Mouse (Mus musculus): ENCODE measurements around the gene Nkd1. TPM values are rescaled to one million over a fixed set of nuclear protein-coding genes. Genes with fewer than 3 reads are reported as not detected.

Nkd1 gene
- polyA plus RNA-seq, 1 experiment, result 0.11 TPM

GRCm38 (mm10) chr8:88572185-88572909 lies 51.2 kb downstream of the Nkd1 start:
- H3K4me2 ChIP-seq (ENCODE audit: low read depth), result no peak overlapping the region
- no peaks in the 10 kb centered on the region for H3K27me3 ChIP-seq (ENCODE audit: control insufficient read depth, insufficient read depth, insufficient read length)
- H3K4me3 ChIP-seq, result no peak overlapping the region
- H3K36me3 ChIP-seq (ENCODE audit: control insufficient read depth, insufficient read depth), result no peaks in the 10 kb centered on the region
- no peak for TF ChIP-seq POLR2AphosphoS2 (IDR thresholded peaks at IDR 0.05; ENCODE audit: insufficient read length, low read depth)
- no peak for TF ChIP-seq USF1 (IDR thresholded peaks at IDR 0.05; ENCODE audit: low read depth)
- TF ChIP-seq MYOD1 (IDR thresholded peaks at IDR 0.05; ENCODE audit: control insufficient read depth in 1 of 3, insufficient read length in 2 of 3, low read depth in 2 of 3), result no peak
- TF ChIP-seq TCF12 (IDR thresholded peaks at IDR 0.05; ENCODE audit: insufficient read depth, poor library complexity, severe bottlenecking), result no peak
- no peak for TF ChIP-seq CEBPB (IDR thresholded peaks at IDR 0.05; ENCODE audit: insufficient read depth, poor library complexity, severe bottlenecking)
- no peak for TF ChIP-seq SRF (IDR thresholded peaks at IDR 0.05; ENCODE audit: control insufficient read depth, insufficient read length, low read depth)
- no peak for TF ChIP-seq REST (IDR thresholded peaks at IDR 0.05; ENCODE audit: insufficient read depth, insufficient read length)
- no peak for TF ChIP-seq MYOG (IDR thresholded peaks at IDR 0.05; ENCODE audit: control insufficient read depth in 1 of 3, insufficient read depth in 1 of 3, insufficient read length in 2 of 3, low read depth in 2 of 3)
- no peak for TF ChIP-seq TCF3 (IDR thresholded peaks at IDR 0.05; ENCODE audit: insufficient read length, low read depth)
- no peak for TF ChIP-seq E2F4 (IDR thresholded peaks at IDR 0.05; ENCODE audit: insufficient read depth)
- TF ChIP-seq MAX (IDR thresholded peaks at IDR 0.05; ENCODE audit: low read depth), result no peak
- TF ChIP-seq POLR2A (IDR thresholded peaks at IDR 0.05; ENCODE audit: insufficient read length, low read depth), result no peak
- H3ac ChIP-seq (ENCODE audit: control insufficient read depth, insufficient read length), result no peak overlapping the region
- no peaks in the 10 kb centered on the region for H3K79me2 ChIP-seq (ENCODE audit: control insufficient read depth, insufficient read depth)

- H3K27me3 ChIP-seq (ENCODE audit: control insufficient read depth, insufficient read depth, insufficient read length), result no peaks in the 10 kb centered on the region
- no peak overlapping the region for H3K4me2 ChIP-seq (ENCODE audit: low read depth)
- no peaks in the 10 kb centered on the region for H3K36me3 ChIP-seq (ENCODE audit: control insufficient read depth, insufficient read depth)
- TF ChIP-seq MYOD1 (IDR thresholded peaks at IDR 0.05; ENCODE audit: control insufficient read depth in 1 of 3, insufficient read length in 2 of 3, low read depth in 2 of 3), result no peak
- TF ChIP-seq POLR2A (IDR thresholded peaks at IDR 0.05; ENCODE audit: insufficient read length, low read depth), result no peak
- no peak for TF ChIP-seq MAX (IDR thresholded peaks at IDR 0.05; ENCODE audit: low read depth)
- no peak for TF ChIP-seq TCF3 (IDR thresholded peaks at IDR 0.05; ENCODE audit: insufficient read length, low read depth)
- no peak for TF ChIP-seq TCF12 (IDR thresholded peaks at IDR 0.05; ENCODE audit: insufficient read depth, poor library complexity, severe bottlenecking)
- TF ChIP-seq SRF (IDR thresholded peaks at IDR 0.05; ENCODE audit: control insufficient read depth, insufficient read length, low read depth), result no peak
- TF ChIP-seq POLR2AphosphoS2 (IDR thresholded peaks at IDR 0.05; ENCODE audit: insufficient read length, low read depth), result no peak
- TF ChIP-seq REST (IDR thresholded peaks at IDR 0.05; ENCODE audit: insufficient read depth, insufficient read length), result no peak
- TF ChIP-seq CEBPB (IDR thresholded peaks at IDR 0.05; ENCODE audit: insufficient read depth, poor library complexity, severe bottlenecking), result no peak
- TF ChIP-seq USF1 (IDR thresholded peaks at IDR 0.05; ENCODE audit: low read depth), result no peak
- no peak for TF ChIP-seq MYOG (IDR thresholded peaks at IDR 0.05; ENCODE audit: control insufficient read depth in 1 of 3, insufficient read depth in 1 of 3, insufficient read length in 2 of 3, low read depth in 2 of 3)
- H3K79me2 ChIP-seq (ENCODE audit: control insufficient read depth, insufficient read depth), result no peaks in the 10 kb centered on the region
- no peak overlapping the region for H3K4me3 ChIP-seq
- no peak overlapping the region for H3ac ChIP-seq (ENCODE audit: control insufficient read depth, insufficient read length)
These were observed 51.9 kb downstream of the Nkd1 start for GRCm38 (mm10) chr8:88572941-88573645.

GRCm38 (mm10) chr8:88574975-88575374 lies 53.8 kb downstream of the Nkd1 start:
- no peaks in the 10 kb centered on the region for H3K36me3 ChIP-seq (ENCODE audit: control insufficient read depth, insufficient read depth)
- no peak overlapping the region for H3K4me3 ChIP-seq
- no peaks in the 10 kb centered on the region for H3K79me2 ChIP-seq (ENCODE audit: control insufficient read depth, insufficient read depth)
- peaks cover 8% of the 10 kb centered on the region for H3K27me3 ChIP-seq (ENCODE audit: control insufficient read depth, insufficient read depth, insufficient read length)
- TF ChIP-seq CEBPB (IDR thresholded peaks at IDR 0.05; ENCODE audit: insufficient read depth, poor library complexity, severe bottlenecking) (no peak), POLR2A (IDR thresholded peaks at IDR 0.05; ENCODE audit: insufficient read length, low read depth) (no peak), SRF (IDR thresholded peaks at IDR 0.05; ENCODE audit: control insufficient read depth, insufficient read length, low read depth) (no peak), POLR2AphosphoS2 (IDR thresholded peaks at IDR 0.05; ENCODE audit: insufficient read length, low read depth) (no peak), MYOD1 (IDR thresholded peaks at IDR 0.05; ENCODE audit: control insufficient read depth in 1 of 3, insufficient read length in 2 of 3, low read depth in 2 of 3) (no peak), MAX (IDR thresholded peaks at IDR 0.05; ENCODE audit: low read depth) (no peak), E2F4 (IDR thresholded peaks at IDR 0.05; ENCODE audit: insufficient read depth) (no peak), MYOG (IDR thresholded peaks at IDR 0.05; ENCODE audit: control insufficient read depth in 1 of 3, insufficient read depth in 1 of 3, insufficient read length in 2 of 3, low read depth in 2 of 3) (no peak)
- H3ac ChIP-seq (ENCODE audit: control insufficient read depth, insufficient read length), result no peak overlapping the region
- no peak overlapping the region for H3K4me2 ChIP-seq (ENCODE audit: low read depth)

GRCm38 (mm10) chr8:88576351-88577142 lies 55.4 kb downstream of the Nkd1 start:
- no peaks in the 10 kb centered on the region for H3K79me2 ChIP-seq (ENCODE audit: control insufficient read depth, insufficient read depth)
- no peaks in the 10 kb centered on the region for H3K36me3 ChIP-seq (ENCODE audit: control insufficient read depth, insufficient read depth)
- TF ChIP-seq POLR2A (IDR thresholded peaks at IDR 0.05; ENCODE audit: insufficient read length, low read depth) (no peak), TCF12 (IDR thresholded peaks at IDR 0.05; ENCODE audit: insufficient read depth, poor library complexity, severe bottlenecking) (peak; percentile 23), MYOD1 (IDR thresholded peaks at IDR 0.05; ENCODE audit: control insufficient read depth in 1 of 3, insufficient read length in 2 of 3, low read depth in 2 of 3) (peak in 1 of 3 experiments; percentile 14), MYOG (IDR thresholded peaks at IDR 0.05; ENCODE audit: control insufficient read depth in 1 of 3, insufficient read depth in 1 of 3, insufficient read length in 2 of 3, low read depth in 2 of 3) (peak in 1 of 3 experiments; percentile 45)
- H3K4me2 ChIP-seq (ENCODE audit: low read depth), result peak overlapping the region; percentile 38
- H3K4me3 ChIP-seq, result no peak overlapping the region
- H3K27me3 ChIP-seq (ENCODE audit: control insufficient read depth, insufficient read depth, insufficient read length), result peaks cover 23% of the 10 kb centered on the region
- H3ac ChIP-seq (ENCODE audit: control insufficient read depth, insufficient read length), result no peak overlapping the region
